Mouse (Mus musculus): ENCODE results near the gene T2. TPM values are rescaled to one million over a fixed set of nuclear protein-coding genes. Genes with fewer than 3 reads are reported as not detected.
"Not testable (repeated sequence)": the region's sequence is repeated elsewhere in the genome, so short reads cannot be mapped to it uniquely, and the experiment has no call there.

The T2 gene
- total RNA-seq, 4 experiments from 2014 or later = not detected

GRCm38 (mm10) chr17:8367514-8368480, 12.0 kb downstream of the T2 start:
- DNase-seq = no peak

- no peak for DNase-seq
These were observed 12.8 kb downstream of the T2 start for GRCm38 (mm10) chr17:8368570-8368969.

GRCm38 (mm10) chr17:8369171-8369570, 13.4 kb downstream of the T2 start:
- DNase-seq = no peak

- no peak for DNase-seq
These were observed 14.9 kb downstream of the T2 start for GRCm38 (mm10) chr17:8370634-8371229.

GRCm38 (mm10) chr17:8371834-8372233, 16.0 kb downstream of the T2 start:
- peak; percentile 10 for DNase-seq

GRCm38 (mm10) chr17:8372286-8373046, 16.7 kb downstream of the T2 start:
- peak; percentile 34 for DNase-seq

- no peak for DNase-seq
These were observed 21.5 kb downstream of the T2 start for GRCm38 (mm10) chr17:8377298-8377697.

GRCm38 (mm10) chr17:8385441-8385840, 29.6 kb downstream of the T2 start:
- no peak for DNase-seq

GRCm38 (mm10) chr17:8388463-8388862, 32.7 kb downstream of the T2 start:
- DNase-seq = no peak

- no peak for DNase-seq
These were observed 33.4 kb downstream of the T2 start for GRCm38 (mm10) chr17:8388990-8389789.

- DNase-seq = no peak
These were observed 34.0 kb downstream of the T2 start for GRCm38 (mm10) chr17:8389790-8390095.

- DNase-seq = no peak
These were observed 34.7 kb downstream of the T2 start for GRCm38 (mm10) chr17:8390487-8390886.

GRCm38 (mm10) chr17:8396371-8396770, 40.6 kb downstream of the T2 start:
- no peak for DNase-seq

GRCm38 (mm10) chr17:8397946-8398345, 42.2 kb downstream of the T2 start:
- no peak for DNase-seq

GRCm38 (mm10) chr17:8403932-8404331, 48.1 kb downstream of the T2 start:
- not testable (repeated sequence) for DNase-seq

- DNase-seq = no peak
These were observed 50.5 kb downstream of the T2 start for GRCm38 (mm10) chr17:8406285-8406684.

GRCm38 (mm10) chr17:8408002-8408401, 52.2 kb downstream of the T2 start:
- DNase-seq = not testable (repeated sequence)

- DNase-seq = no peak
These were observed 53.0 kb downstream of the T2 start for GRCm38 (mm10) chr17:8408589-8409295.

GRCm38 (mm10) chr17:8410330-8410729, 54.5 kb downstream of the T2 start:
- DNase-seq = no peak

- no peak for DNase-seq
These were observed 57.9 kb downstream of the T2 start for GRCm38 (mm10) chr17:8413656-8414055.

- no peak for DNase-seq
These were observed 59.7 kb downstream of the T2 start for GRCm38 (mm10) chr17:8415533-8415932.

- DNase-seq = no peak
These were observed 61.1 kb downstream of the T2 start for GRCm38 (mm10) chr17:8416865-8417264.
